Mouse (Mus musculus): Measurements from ENCODE around the gene Snx8.
A peak's percentile ranks its signal among the peaks of the same experiment; 100 is the strongest.

GRCm38 (mm10) chr5:140389647-140390046, 585 bp upstream of the Snx8 start:
- TF ChIP-seq POLR2A (IDR thresholded peaks at IDR 0.05; ENCODE audit: borderline replicate concordance, low read depth, low read length) (no peak), CTCF (IDR thresholded peaks at IDR 0.05; ENCODE audit: low read depth, low read length) (0 out of 2 replicates have a peak, but pooled peaks have one; percentile 17)

Measured in bone marrow macrophage, adult 2 months (primary cell).